Mouse (Mus musculus) adrenal gland, adult 2 months (tissue): Measurements from ENCODE around the gene Foxs1. TPM values are rescaled to one million over a fixed set of nuclear protein-coding genes. Genes with fewer than 3 reads are reported as not detected.

ENCODE experiments used
- DNase-seq: peaks from one replicate; pipeline ENCODE4 v3.0.0; 2021
- polyA plus RNA-seq: library from polyadenylated mRNA; depleted of rRNA; stranded (reverse); fragments of >200 nt; gene quantifications from 2 replicates; pipeline ENCODE4 v1.2.3, GENCODE M21; 2012; rRNA removed
- total RNA-seq, 2 experiments: library from RNA; stranded (reverse); gene quantifications; 2 replicates each; pipeline ENCODE4 v1.2.3; 2021

Gene Foxs1
- total and polyA plus RNA-seq, 3 experiments: 3.2 to 11.1 (median 3.7) TPM

DNA sequence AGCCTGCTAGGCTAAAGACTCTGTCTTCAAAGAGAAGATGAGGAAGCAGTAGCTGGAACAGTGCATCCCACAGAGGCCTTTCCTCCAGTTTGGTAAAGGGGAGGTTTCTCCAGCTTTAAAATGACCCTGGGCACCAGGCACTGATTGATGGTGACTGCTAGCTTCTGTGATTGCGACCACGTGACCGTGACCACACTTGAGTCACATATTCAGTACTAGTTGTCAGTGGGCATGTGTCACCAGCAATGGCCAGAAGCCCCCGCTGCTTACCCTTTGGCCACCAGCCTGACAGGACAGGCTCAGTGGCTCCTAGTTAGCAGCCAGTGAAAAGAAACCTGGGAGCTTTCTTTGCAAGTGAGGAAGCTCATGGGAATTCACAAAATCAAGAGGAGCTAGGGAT, 29.4 kb downstream of the Foxs1 start:
- DNase-seq: peak; percentile 90

DNA sequence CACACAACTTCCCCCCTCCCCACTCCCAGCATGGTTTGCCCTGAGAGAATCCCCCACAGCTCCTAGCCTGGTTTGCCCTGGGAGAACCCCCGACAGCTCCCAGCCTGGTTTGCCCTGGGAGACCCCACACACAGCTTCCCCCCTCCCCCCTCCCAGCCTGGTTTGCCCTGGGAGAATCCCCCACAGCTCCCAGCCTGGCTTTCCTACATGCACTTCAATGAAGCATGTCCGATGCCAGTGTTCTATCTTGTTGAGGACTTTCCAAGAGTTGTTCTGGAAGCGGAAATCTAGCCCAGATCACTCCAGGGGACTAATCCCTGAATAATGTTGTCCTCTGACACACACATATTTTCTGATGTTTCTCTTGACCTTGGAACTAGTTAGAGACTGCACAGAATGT, 30.4 kb downstream of the Foxs1 start:
- no peak for DNase-seq

DNA sequence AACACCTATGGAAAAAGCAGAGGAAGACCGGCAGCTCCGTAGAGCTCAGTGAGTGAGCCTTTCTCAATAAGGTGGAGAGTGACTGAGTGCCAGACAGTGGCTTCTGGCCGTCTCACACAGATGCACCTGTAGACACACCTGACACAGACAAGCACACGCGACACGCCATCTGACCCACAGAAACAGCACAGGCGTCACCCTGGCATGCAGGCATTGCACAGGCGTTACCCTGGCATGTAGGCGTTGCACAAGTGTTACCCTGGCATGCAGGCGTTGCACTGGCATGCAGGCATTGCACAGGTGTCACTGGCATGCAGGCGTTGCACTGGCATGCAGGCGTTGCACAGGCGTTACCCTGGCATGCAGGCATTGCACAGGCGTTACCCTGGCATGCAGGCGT, 31.7 kb downstream of the Foxs1 start:
- no peak for DNase-seq

DNA sequence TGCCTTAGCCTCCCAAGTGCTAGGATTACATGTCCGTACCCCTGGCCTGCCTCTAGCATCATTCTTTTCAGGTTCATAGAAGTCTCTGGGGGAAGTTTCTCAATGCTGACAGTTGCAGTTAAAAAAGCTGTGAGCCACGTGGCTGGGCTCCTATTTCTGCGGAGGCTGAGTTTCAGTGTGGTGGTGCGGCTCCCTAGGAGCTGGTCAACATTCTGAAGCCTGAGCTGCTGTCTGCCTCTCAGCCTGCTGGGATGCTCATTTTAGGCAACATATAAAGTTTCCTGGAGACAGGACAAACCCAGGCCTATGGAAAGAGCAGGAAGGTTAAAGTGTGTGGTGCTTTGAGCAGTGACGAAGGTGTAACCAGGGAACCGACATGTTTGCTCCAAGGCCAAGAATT, 34.0 kb downstream of the Foxs1 start:
- no peak for DNase-seq

DNA sequence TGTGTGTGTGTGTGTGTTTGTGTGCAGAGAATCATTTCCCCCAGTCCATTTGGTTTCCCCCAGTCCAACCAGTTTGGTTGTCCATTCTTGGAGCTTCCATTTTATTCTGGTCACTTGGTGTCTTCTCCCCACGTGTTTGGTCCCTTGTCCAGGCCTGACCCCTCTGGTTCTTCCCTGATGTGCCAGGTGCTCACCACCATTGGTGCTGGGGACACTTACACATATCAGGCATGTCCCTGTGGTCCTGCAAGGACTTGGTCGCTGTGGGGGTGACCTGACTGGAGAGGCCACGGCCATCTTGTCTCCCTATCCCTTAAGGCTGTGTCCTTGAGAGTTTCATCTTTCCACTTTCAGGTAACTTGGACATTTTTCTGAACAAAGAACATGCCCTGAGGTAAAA, 36.1 kb downstream of the Foxs1 start:
- DNase-seq: no peak

DNA sequence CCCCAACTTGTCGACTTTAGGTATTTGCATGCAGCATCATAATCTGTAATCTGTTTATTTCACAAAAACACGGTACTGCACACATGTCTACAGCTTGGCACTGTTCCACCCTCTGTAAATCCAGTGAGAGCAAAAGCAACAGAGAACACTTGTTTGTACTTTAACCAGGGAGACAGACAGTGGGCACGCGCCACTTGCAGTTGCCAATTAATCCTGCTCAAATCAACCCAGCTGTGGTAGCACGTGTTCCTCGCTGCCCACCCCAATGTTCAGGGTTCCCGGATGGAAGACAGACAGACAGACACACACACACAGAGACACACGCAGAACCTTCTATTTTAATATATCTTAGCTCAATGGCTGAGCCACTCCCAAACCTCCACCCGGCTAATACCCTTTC, 37.2 kb downstream of the Foxs1 start:
- DNase-seq: no peak

DNA sequence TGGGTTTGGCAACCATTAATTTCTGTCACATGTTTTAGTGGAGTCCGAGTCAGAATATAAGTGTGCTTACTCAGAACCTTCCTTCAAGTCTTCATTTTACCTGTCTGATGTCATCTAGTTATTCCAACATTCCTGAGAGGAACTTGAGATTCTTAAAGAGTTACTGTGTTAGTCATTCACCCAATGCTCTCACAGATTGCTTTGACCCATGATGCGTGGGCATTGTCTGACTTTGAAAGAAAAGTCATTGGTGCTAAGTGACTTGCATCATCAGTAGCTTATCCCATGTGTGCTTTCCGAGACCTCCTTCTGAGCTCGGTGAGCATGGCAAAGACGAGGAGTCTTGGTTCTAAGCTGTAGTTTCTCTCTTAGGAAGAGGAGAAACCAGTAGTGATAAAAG, 44.2 kb downstream of the Foxs1 start:
- DNase-seq: no peak

DNA sequence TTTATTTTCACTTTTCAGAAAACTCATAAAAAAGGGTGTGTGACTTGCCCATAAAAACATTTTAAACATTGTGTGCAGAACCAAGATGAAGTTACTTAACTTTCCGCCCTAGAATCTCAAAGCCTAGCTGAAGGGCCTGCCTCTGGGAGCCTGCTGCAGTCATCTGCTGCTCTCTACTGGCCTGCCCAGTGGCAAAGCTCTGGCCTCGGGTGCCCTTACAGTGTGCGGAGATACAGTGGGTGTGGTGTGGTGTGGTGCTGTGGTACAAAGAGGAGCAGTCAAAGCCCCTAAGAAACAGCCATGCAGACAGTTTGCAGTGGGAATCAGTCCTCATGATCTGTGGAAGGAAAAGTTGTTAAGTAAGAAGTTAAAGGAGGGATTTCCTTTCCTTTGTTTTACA, 45.8 kb downstream of the Foxs1 start:
- no peak for DNase-seq

DNA sequence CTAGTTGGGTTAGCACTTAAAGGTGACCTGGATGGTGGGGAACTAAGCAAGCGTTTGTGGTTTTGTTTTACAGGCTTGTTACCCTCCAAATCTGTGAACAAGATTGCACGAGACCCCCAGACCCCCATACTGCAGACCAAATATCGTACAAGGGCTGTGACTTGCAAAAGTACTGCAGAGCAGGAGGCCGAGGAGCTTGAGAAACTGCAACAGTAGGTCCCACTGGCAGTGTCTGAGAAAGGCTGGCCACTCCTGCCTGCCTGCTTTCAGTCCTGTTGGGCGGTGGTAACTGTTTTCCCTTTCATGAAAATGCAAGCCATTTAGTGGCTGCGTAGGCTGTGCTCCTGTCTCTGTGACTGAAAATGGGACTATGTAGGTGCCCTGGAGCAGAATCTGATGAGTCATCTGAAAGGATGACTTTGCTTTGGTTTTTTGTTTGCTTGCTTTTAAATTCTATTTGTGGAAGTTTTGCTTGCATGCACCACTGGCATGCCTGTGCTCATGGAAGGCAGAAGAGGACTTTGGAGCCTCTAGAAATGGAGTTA, 48.8 kb downstream of the Foxs1 start:
- no peak for DNase-seq

Other genes with a start within 250 kb of the Foxs1 start
- gene Mcts2, start 246.2 kb downstream of the Foxs1 start, total RNA-seq: 10 to 100 TPM; 26.7 to 32.9 TPM
- gene Mcts2, start 246.2 kb downstream of the Foxs1 start, polyA plus RNA-seq: 1.9 and 2.3 TPM in 2 replicates
- gene Id1, start 197.0 kb downstream of the Foxs1 start, total RNA-seq: 10 to 100 TPM; 41.5 to 67.3 TPM
- gene Id1, start 197.0 kb downstream of the Foxs1 start, polyA plus RNA-seq: 186 and 275 TPM in 2 replicates
- 1 to 10 TPM; 1.4 to 3.4 TPM for gene Cox4i2, start 179.0 kb downstream of the Foxs1 start, total RNA-seq
- gene Cox4i2, start 179.0 kb downstream of the Foxs1 start, polyA plus RNA-seq: 3.9 and 4.4 TPM in 2 replicates
- 10 to 100 TPM; 54.3 to 79.7 TPM for gene Bcl2l1, start 101.5 kb downstream of the Foxs1 start, total RNA-seq
- gene Bcl2l1, start 101.5 kb downstream of the Foxs1 start, polyA plus RNA-seq: 42.4 and 43.8 TPM in 2 replicates
- gene Tpx2, start 85.2 kb downstream of the Foxs1 start, total RNA-seq: 1 to 10 TPM; 2.0 to 4.2 TPM
- gene Tpx2, start 85.2 kb downstream of the Foxs1 start, polyA plus RNA-seq: 0.18 and 0.40 TPM in 2 replicates
- gene Mylk2, start 21.9 kb downstream of the Foxs1 start, total RNA-seq: not detected
- gene Mylk2, start 21.9 kb downstream of the Foxs1 start, polyA plus RNA-seq: not detected in 2 replicates
- gene Dusp15, start 18.5 kb upstream of the Foxs1 start, total RNA-seq: 1 to 10 TPM; 2.7 to 2.9 TPM
- 0.82 and 1.8 TPM in 2 replicates for gene Dusp15, start 18.5 kb upstream of the Foxs1 start, polyA plus RNA-seq
- gene Ttll9, start 29.3 kb upstream of the Foxs1 start, total RNA-seq: under 1 TPM; 0.40 to 0.90 TPM
- gene Ttll9, start 29.3 kb upstream of the Foxs1 start, polyA plus RNA-seq: 0.06 and 0.33 TPM in 2 replicates
- 100 to 1,000 TPM; 146 to 245 TPM for gene Pdrg1, start 82.2 kb upstream of the Foxs1 start, total RNA-seq
- 53.5 and 58.0 TPM in 2 replicates for gene Pdrg1, start 82.2 kb upstream of the Foxs1 start, polyA plus RNA-seq
- 1 to 10 TPM in 1 of 2 experiments, under 1 TPM in 1; 0.49 to 1.0 TPM for gene Xkr7, start 98.6 kb upstream of the Foxs1 start, total RNA-seq
- 1.0 and 1.6 TPM in 2 replicates for gene Xkr7, start 98.6 kb upstream of the Foxs1 start, polyA plus RNA-seq
- 10 to 100 TPM; 12.7 to 15.3 TPM for gene Ccm2l, start 132.7 kb upstream of the Foxs1 start, total RNA-seq
- gene Ccm2l, start 132.7 kb upstream of the Foxs1 start, polyA plus RNA-seq: 37.1 and 49.1 TPM in 2 replicates
- gene Hck, start 175.3 kb upstream of the Foxs1 start, total RNA-seq: 1 to 10 TPM; 3.1 to 4.6 TPM
- gene Hck, start 175.3 kb upstream of the Foxs1 start, polyA plus RNA-seq: 4.2 and 4.7 TPM in 2 replicates
- gene Tm9sf4, start 228.1 kb upstream of the Foxs1 start, total RNA-seq: 100 to 1,000 TPM; 104 to 121 TPM
- gene Tm9sf4, start 228.1 kb upstream of the Foxs1 start, polyA plus RNA-seq: 40.8 and 66.2 TPM in 2 replicates